Mouse (Mus musculus) CH12.LX (cell line): ENCODE results near the gene Acss2. TPM values are rescaled to one million over a fixed set of nuclear protein-coding genes. Genes with fewer than 3 reads are reported as not detected.

Experiments used
- DNase-seq: peaks from one replicate; pipeline ENCODE4 v3.0.0-alpha.2; 2013; ENCODE audit errors: extremely low read depth
- H3K27ac ChIP-seq: 2 replicates; pipeline ENCODE4 v1.5.1; 2012; ENCODE audit warnings: low read depth, mild to moderate bottlenecking, control low read depth, moderate library complexity; ENCODE audit not compliant: insufficient read depth
- H3K27me3 ChIP-seq: replicated peaks from 2 replicates; pipeline ENCODE3; 2012; ENCODE audit warnings: inconsistent platforms
- H3K36me3 ChIP-seq, 2 experiments: replicated peaks in 1 of 2; 2 replicates each; pipeline versions ENCODE3 to v1.6.1; 2012; ENCODE audit warnings: inconsistent platforms in 1 of 2, low read length in 1 of 2, mild to moderate bottlenecking in 1 of 2, mixed read lengths in 1 of 2, moderate library complexity in 1 of 2; ENCODE audit not compliant: control insufficient read depth in 1 of 2, insufficient read depth in 1 of 2
- H3K4me1 ChIP-seq, 2 experiments: 2 replicates each; pipeline ENCODE4 v1.6.1; 2012; ENCODE audit warnings: inconsistent platforms in 1 of 2, moderate library complexity in 1 of 2; ENCODE audit not compliant: insufficient read depth in 2 of 2, control insufficient read depth in 1 of 2
- H3K4me2 ChIP-seq: 2 replicates; pipeline ENCODE4 v1.6.1; 2012; ENCODE audit warnings: low read depth, mild to moderate bottlenecking, control low read depth; ENCODE audit not compliant: poor library complexity, insufficient read depth, severe bottlenecking
- H3K4me3 ChIP-seq, 3 experiments: fragments of 150-350 bp in 1 of 3; sonication (generic) in 1 of 3; replicated peaks in 1 of 3; 2 replicates each; pipeline versions ENCODE3 to v1.5.1; 2011 to 2012; ENCODE audit warnings: low read depth in 2 of 3, low read length in 2 of 3, mild to moderate bottlenecking in 2 of 3, moderate library complexity in 2 of 3, control low read depth in 1 of 3, improper control_type of control experiment in 1 of 3, inconsistent platforms in 1 of 3, mixed read lengths in 1 of 3; ENCODE audit not compliant: poor library complexity in 1 of 3
- H3K79me2 ChIP-seq: replicated peaks from 2 replicates; pipeline ENCODE4 v1.6.1; 2012; ENCODE audit warnings: mild to moderate bottlenecking, moderate library complexity; ENCODE audit not compliant: control insufficient read depth, poor library complexity, insufficient read depth, severe bottlenecking; ENCODE audit errors: extremely low read depth
- H3K9ac ChIP-seq: 2 replicates; pipeline ENCODE4 v1.6.1; 2012; ENCODE audit warnings: low read depth, mild to moderate bottlenecking, control low read depth, moderate library complexity; ENCODE audit not compliant: insufficient read depth
- H3K9me3 ChIP-seq: replicated peaks from 2 replicates; pipeline ENCODE3; 2012; ENCODE audit warnings: low read length, inconsistent platforms, mixed read lengths
- CHD1 ChIP-seq: IDR thresholded peaks from 2 replicates; pipeline ENCODE4 v1.6.1; 2012; ENCODE audit warnings: low read depth, low read length, improper control_type of control experiment, inconsistent platforms
- CHD2 ChIP-seq: IDR thresholded peaks from 2 replicates; pipeline ENCODE4 v1.6.1; 2011; ENCODE audit warnings: low read length, improper control_type of control experiment
- CTCF ChIP-seq, 2 experiments: IDR thresholded peaks in 1 of 2; conservative IDR thresholded peaks in 1 of 2; 2 replicates each; pipeline ENCODE4 v1.5.1; 2011 to 2012; ENCODE audit warnings: low read depth in 2 of 2, low read length in 2 of 2, improper control_type of control experiment in 1 of 2, inconsistent platforms in 1 of 2, mild to moderate bottlenecking in 1 of 2, moderate library complexity in 1 of 2
- E2F4 ChIP-seq: IDR thresholded peaks from 2 replicates; pipeline ENCODE4 v1.6.1; 2011; ENCODE audit warnings: low read depth, low read length, improper control_type of control experiment; ENCODE audit not compliant: insufficient replicate concordance
- ETS1 ChIP-seq: conservative IDR thresholded peaks from 2 replicates; pipeline ENCODE4 v1.6.1; 2012; ENCODE audit warnings: low read depth, mild to moderate bottlenecking, inconsistent platforms, low read length, improper control_type of control experiment, moderate library complexity
- HCFC1 ChIP-seq: IDR thresholded peaks from 2 replicates; pipeline ENCODE4 v1.6.1; 2012; ENCODE audit warnings: low read depth, mild to moderate bottlenecking, inconsistent platforms, low read length, improper control_type of control experiment
- IRF4 ChIP-seq: IDR thresholded peaks from 2 replicates; pipeline ENCODE4 v1.6.1; 2014; ENCODE audit warnings: low read depth, mild to moderate bottlenecking, inconsistent platforms, low read length, improper control_type of control experiment
- JUN ChIP-seq: IDR thresholded peaks from 2 replicates; pipeline ENCODE4 v1.6.1; 2011; ENCODE audit warnings: low read depth, mild to moderate bottlenecking, low read length, improper control_type of control experiment, moderate library complexity; ENCODE audit not compliant: insufficient read depth
- JUND ChIP-seq: conservative IDR thresholded peaks from 2 replicates; pipeline ENCODE4 v1.6.1; 2011; ENCODE audit warnings: low read depth, low read length, improper control_type of control experiment
- MAFK ChIP-seq: IDR thresholded peaks from 2 replicates; pipeline ENCODE4 v1.6.1; 2011; ENCODE audit warnings: low read length, improper control_type of control experiment; ENCODE audit not compliant: insufficient replicate concordance
- MAX ChIP-seq: IDR thresholded peaks from 2 replicates; pipeline ENCODE4 v1.6.1; 2011; ENCODE audit warnings: low read length, improper control_type of control experiment
- MAZ ChIP-seq: IDR thresholded peaks from 2 replicates; pipeline ENCODE4 v1.6.1; 2012; ENCODE audit warnings: low read depth, mild to moderate bottlenecking, inconsistent platforms, low read length, improper control_type of control experiment, moderate library complexity
- MXI1 ChIP-seq: IDR thresholded peaks from 2 replicates; pipeline ENCODE4 v1.6.1; 2011; ENCODE audit warnings: mild to moderate bottlenecking, low read depth, low read length, improper control_type of control experiment
- MYC ChIP-seq: IDR thresholded peaks from 2 replicates; pipeline ENCODE4 v1.6.1; 2011; ENCODE audit warnings: low read depth, mild to moderate bottlenecking, improper control_type of control experiment, low read length
- NRF1 ChIP-seq: IDR thresholded peaks from 2 replicates; pipeline ENCODE4 v1.6.1; 2014; ENCODE audit warnings: low read depth, mild to moderate bottlenecking, inconsistent platforms, low read length, improper control_type of control experiment, moderate library complexity
- PAX5 ChIP-seq: IDR thresholded peaks from 2 replicates; pipeline ENCODE4 v1.6.1; 2012; ENCODE audit warnings: low read length, inconsistent platforms, mixed read lengths
- POLR2A ChIP-seq: IDR thresholded peaks from 2 replicates; pipeline ENCODE4 v1.6.1; 2011; ENCODE audit warnings: low read depth, mild to moderate bottlenecking, improper control_type of control experiment, low read length
- POLR2AphosphoS2 ChIP-seq: IDR thresholded peaks from 2 replicates; pipeline ENCODE4 v1.6.1; 2011; ENCODE audit warnings: low read depth, low read length, improper control_type of control experiment
- RAD21 ChIP-seq: IDR thresholded peaks from 2 replicates; pipeline ENCODE4 v1.6.1; 2011; ENCODE audit warnings: low read depth, mild to moderate bottlenecking, low read length, improper control_type of control experiment, moderate library complexity
- RCOR1 ChIP-seq: conservative IDR thresholded peaks from 2 replicates; pipeline ENCODE4 v1.6.1; 2012; ENCODE audit warnings: low read depth, mild to moderate bottlenecking, inconsistent platforms, low read length, improper control_type of control experiment
- SMC3 ChIP-seq: IDR thresholded peaks from 2 replicates; pipeline ENCODE4 v1.6.1; 2011; ENCODE audit warnings: low read depth, low read length, improper control_type of control experiment
- TBP ChIP-seq: conservative IDR thresholded peaks from 2 replicates; pipeline ENCODE4 v1.6.1; 2011; ENCODE audit warnings: low read depth, low read length, improper control_type of control experiment
- TCF12 ChIP-seq: IDR thresholded peaks from 2 replicates; pipeline ENCODE4 v1.6.1; 2014; ENCODE audit warnings: low read depth, mild to moderate bottlenecking, inconsistent platforms, low read length, improper control_type of control experiment
- USF1 ChIP-seq: IDR thresholded peaks from 2 replicates; pipeline ENCODE4 v1.6.1; 2014; ENCODE audit warnings: low read depth, mild to moderate bottlenecking, inconsistent platforms, low read length, improper control_type of control experiment
- ZKSCAN1 ChIP-seq: IDR thresholded peaks from 2 replicates; pipeline ENCODE4 v1.6.1; 2012; ENCODE audit warnings: low read depth, inconsistent platforms, low read length, improper control_type of control experiment, borderline replicate concordance
- ZMIZ1 ChIP-seq: IDR thresholded peaks from 2 replicates; pipeline ENCODE4 v1.6.1; 2012; ENCODE audit warnings: low read depth, mild to moderate bottlenecking, inconsistent platforms, low read length, improper control_type of control experiment
- ZNF384 ChIP-seq: IDR thresholded peaks from 2 replicates; pipeline ENCODE4 v1.6.1; 2012; ENCODE audit warnings: low read depth, low read length, improper control_type of control experiment, inconsistent platforms
- dilution Hi-C: fragments of 300-500 bp; cut with MboI; formaldehyde crosslinking; loops from 2 replicates; pipeline ENCODE4 v1.14.3; 2020; ENCODE audit warnings: low sequenced_read_pairs; ENCODE audit not compliant: extremely low pct_unique_long_range_greater_than_20kb, extremely low pct_ligation_motif_present
- in situ Hi-C: fragments of 300-500 bp; cut with MboI; formaldehyde crosslinking; loops from 3 replicates; pipeline ENCODE4 v1.14.3; 2019; ENCODE audit warnings: low sequenced_read_pairs, low pct_ligation_motif_present, low pct_unique_long_range_greater_than_20kb, mixed read lengths
- polyA plus RNA-seq: library from polyadenylated mRNA; unstranded; fragments of >175 nt; gene quantifications from 2 replicates; pipeline ENCODE4 v1.2.1, GENCODE M21; 2012; ENCODE audit warnings: low read depth; ENCODE audit not compliant: insufficient read length
- total RNA-seq, 2 experiments: library from RNA; depleted of rRNA; stranded (reverse); fragments of 300-350 nt in 1 of 2; fragments of >200 nt in 1 of 2; gene quantifications; 2 replicates each; pipeline ENCODE4 v1.2.3; 2012 to 2014

Acss2 gene
- total and polyA plus RNA-seq, 3 experiments = 3.4 to 11.0 (median 10.0) TPM

DNA sequence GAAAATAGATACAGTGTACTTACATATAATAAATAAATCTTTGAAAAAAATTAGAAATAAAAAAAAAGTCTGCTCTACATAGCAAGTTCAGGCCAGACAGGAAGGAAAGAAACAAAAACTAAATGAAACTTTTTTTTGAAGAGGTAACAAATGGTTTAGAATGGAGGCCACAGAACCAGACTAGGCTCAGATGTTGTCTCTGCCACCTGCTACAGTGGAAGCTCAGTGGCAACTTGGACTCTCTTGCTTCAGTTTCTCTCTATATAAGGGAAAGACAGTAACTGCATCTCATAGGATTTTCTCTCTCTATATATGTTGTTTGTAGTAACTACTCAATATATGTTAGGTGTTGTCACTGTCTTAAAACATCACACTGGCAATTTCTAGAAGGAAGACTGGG is 34.6 kb downstream of the Acss2 start:
- H3K4me3 ChIP-seq = no peak overlapping the region
- no peak overlapping the region for H3K9ac ChIP-seq
- H3K4me1 ChIP-seq = no peaks in the 10 kb centered on the region
- H3K4me2 ChIP-seq = no peak overlapping the region
- TF ChIP-seq ETS1 (no peak), MAFK (no peak), ZMIZ1 (no peak), JUN (no peak), USF1 (no peak), MXI1 (no peak), SMC3 (no peak), MYC (no peak), IRF4 (no peak), RCOR1 (no peak), TBP (no peak), RAD21 (no peak), TCF12 (no peak), CHD2 (no peak), ZKSCAN1 (no peak)
- no peaks in the 10 kb centered on the region for H3K27me3 ChIP-seq
- no peak for DNase-seq
- H3K79me2 ChIP-seq = no peaks in the 10 kb centered on the region
- in situ Hi-C loops = no loop called here
- H3K27ac ChIP-seq = no peak overlapping the region
- dilution Hi-C loops = no loop called here
- no peaks in the 10 kb centered on the region for H3K36me3 ChIP-seq
- no peaks in the 10 kb centered on the region for H3K9me3 ChIP-seq

DNA sequence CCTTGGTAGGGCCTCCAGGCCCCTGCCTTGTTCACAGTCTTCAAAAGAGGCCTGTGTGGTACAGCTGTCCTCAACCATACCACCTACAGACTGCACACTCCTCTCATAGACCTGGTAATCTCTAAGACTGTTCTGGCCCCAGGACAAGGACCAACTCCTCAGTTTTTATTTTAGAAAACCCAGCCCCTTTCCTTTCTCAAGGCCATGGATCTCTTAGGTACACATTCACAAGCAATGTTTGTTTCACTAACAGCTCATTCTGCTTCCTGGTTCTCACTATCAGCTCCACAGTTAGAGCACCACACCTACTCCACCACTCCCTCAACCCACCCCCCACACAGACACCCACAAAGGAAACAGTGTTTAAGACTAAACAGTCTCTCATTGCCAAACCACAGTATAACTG is 35.2 kb downstream of the Acss2 start:
- H3K4me1 ChIP-seq = no peaks in the 10 kb centered on the region
- no peak overlapping the region for H3K9ac ChIP-seq
- H3K79me2 ChIP-seq = no peaks in the 10 kb centered on the region
- TF ChIP-seq RAD21 (no peak), PAX5 (no peak), HCFC1 (no peak), NRF1 (no peak), JUN (no peak), MAX (no peak), TBP (no peak), MYC (no peak), CTCF (conservative IDR thresholded peaks at IDR 0.05 in 1 of 2, IDR thresholded peaks at IDR 0.05 in 1 of 2; ENCODE audit: low read depth in 2 of 2, low read length in 2 of 2) (no peak), POLR2A (no peak), JUND (no peak), ZNF384 (no peak), RCOR1 (no peak), E2F4 (no peak), MXI1 (no peak), POLR2AphosphoS2 (no peak), MAZ (no peak), IRF4 (no peak), CHD1 (no peak)
- TF ChIP-seq, all 38 proteins: peak for 0
- Histone ChIP-seq H3K27me3 (no peaks in the 10 kb centered on the region), H3K9me3 (no peaks in the 10 kb centered on the region), H3K36me3 (no peaks in the 10 kb centered on the region), H3K27ac (no peak overlapping the region), H3K4me3 (no peak overlapping the region), H3K4me2 (no peak overlapping the region)
- in situ Hi-C loops = no loop called here
- dilution Hi-C loops = no loop called here
- DNase-seq = no peak
